Mouse (Mus musculus) CH12.LX (cell line): ENCODE measurements at regions not wholly inside any gene's neighbourhood (a gene's known extent, or its start where the extent isn't known, plus 50 kb on each side); places are given as distances from the start of the nearest gene placed in this dataset.

ENCODE experiments used
- DNase-seq: peaks from one replicate; pipeline ENCODE4 v3.0.0-alpha.2; 2013; ENCODE audit errors: extremely low read depth
- H3K27ac ChIP-seq: 2 replicates; pipeline ENCODE4 v1.5.1; 2012; ENCODE audit warnings: low read depth, mild to moderate bottlenecking, control low read depth, moderate library complexity; ENCODE audit not compliant: insufficient read depth
- H3K27me3 ChIP-seq: replicated peaks from 2 replicates; pipeline ENCODE3; 2012; ENCODE audit warnings: inconsistent platforms
- H3K36me3 ChIP-seq, 2 experiments: replicated peaks in 1 of 2; 2 replicates each; pipeline versions ENCODE3 to v1.6.1; 2012; ENCODE audit warnings: inconsistent platforms in 1 of 2, low read length in 1 of 2, mild to moderate bottlenecking in 1 of 2, mixed read lengths in 1 of 2, moderate library complexity in 1 of 2; ENCODE audit not compliant: control insufficient read depth in 1 of 2, insufficient read depth in 1 of 2
- H3K4me1 ChIP-seq, 2 experiments: 2 replicates each; pipeline ENCODE4 v1.6.1; 2012; ENCODE audit warnings: inconsistent platforms in 1 of 2, moderate library complexity in 1 of 2; ENCODE audit not compliant: insufficient read depth in 2 of 2, control insufficient read depth in 1 of 2
- H3K4me2 ChIP-seq: 2 replicates; pipeline ENCODE4 v1.6.1; 2012; ENCODE audit warnings: low read depth, mild to moderate bottlenecking, control low read depth; ENCODE audit not compliant: poor library complexity, insufficient read depth, severe bottlenecking
- H3K4me3 ChIP-seq, 3 experiments: fragments of 150-350 bp in 1 of 3; sonication (generic) in 1 of 3; replicated peaks in 1 of 3; 2 replicates each; pipeline versions ENCODE3 to v1.5.1; 2011 to 2012; ENCODE audit warnings: low read depth in 2 of 3, low read length in 2 of 3, mild to moderate bottlenecking in 2 of 3, moderate library complexity in 2 of 3, control low read depth in 1 of 3, improper control_type of control experiment in 1 of 3, inconsistent platforms in 1 of 3, mixed read lengths in 1 of 3; ENCODE audit not compliant: poor library complexity in 1 of 3
- H3K79me2 ChIP-seq: replicated peaks from 2 replicates; pipeline ENCODE4 v1.6.1; 2012; ENCODE audit warnings: mild to moderate bottlenecking, moderate library complexity; ENCODE audit not compliant: control insufficient read depth, poor library complexity, insufficient read depth, severe bottlenecking; ENCODE audit errors: extremely low read depth
- H3K9ac ChIP-seq: 2 replicates; pipeline ENCODE4 v1.6.1; 2012; ENCODE audit warnings: low read depth, mild to moderate bottlenecking, control low read depth, moderate library complexity; ENCODE audit not compliant: insufficient read depth
- H3K9me3 ChIP-seq: replicated peaks from 2 replicates; pipeline ENCODE3; 2012; ENCODE audit warnings: low read length, inconsistent platforms, mixed read lengths
- BHLHE40 ChIP-seq: IDR thresholded peaks from 2 replicates; pipeline ENCODE4 v1.6.1; 2011; ENCODE audit warnings: mild to moderate bottlenecking, low read depth, low read length, improper control_type of control experiment
- CHD1 ChIP-seq: IDR thresholded peaks from 2 replicates; pipeline ENCODE4 v1.6.1; 2012; ENCODE audit warnings: low read depth, low read length, improper control_type of control experiment, inconsistent platforms
- CHD2 ChIP-seq: IDR thresholded peaks from 2 replicates; pipeline ENCODE4 v1.6.1; 2011; ENCODE audit warnings: low read length, improper control_type of control experiment
- CTCF ChIP-seq, 2 experiments: IDR thresholded peaks in 1 of 2; conservative IDR thresholded peaks in 1 of 2; 2 replicates each; pipeline ENCODE4 v1.5.1; 2011 to 2012; ENCODE audit warnings: low read depth in 2 of 2, low read length in 2 of 2, improper control_type of control experiment in 1 of 2, inconsistent platforms in 1 of 2, mild to moderate bottlenecking in 1 of 2, moderate library complexity in 1 of 2
- ELF1 ChIP-seq: IDR thresholded peaks from 2 replicates; pipeline ENCODE4 v1.6.1; 2014; ENCODE audit warnings: low read depth, mild to moderate bottlenecking, inconsistent platforms, low read length, improper control_type of control experiment
- EP300 ChIP-seq: IDR thresholded peaks from 2 replicates; pipeline ENCODE4 v1.6.1; 2011; ENCODE audit warnings: low read length, improper control_type of control experiment
- ETS1 ChIP-seq: conservative IDR thresholded peaks from 2 replicates; pipeline ENCODE4 v1.6.1; 2012; ENCODE audit warnings: low read depth, mild to moderate bottlenecking, inconsistent platforms, low read length, improper control_type of control experiment, moderate library complexity
- GABPA ChIP-seq: IDR thresholded peaks from 2 replicates; pipeline ENCODE4 v1.6.1; 2012; ENCODE audit warnings: low read depth, low read length, improper control_type of control experiment, inconsistent platforms; ENCODE audit not compliant: insufficient replicate concordance
- IRF4 ChIP-seq: IDR thresholded peaks from 2 replicates; pipeline ENCODE4 v1.6.1; 2014; ENCODE audit warnings: low read depth, mild to moderate bottlenecking, inconsistent platforms, low read length, improper control_type of control experiment
- JUN ChIP-seq: IDR thresholded peaks from 2 replicates; pipeline ENCODE4 v1.6.1; 2011; ENCODE audit warnings: low read depth, mild to moderate bottlenecking, low read length, improper control_type of control experiment, moderate library complexity; ENCODE audit not compliant: insufficient read depth
- JUND ChIP-seq: conservative IDR thresholded peaks from 2 replicates; pipeline ENCODE4 v1.6.1; 2011; ENCODE audit warnings: low read depth, low read length, improper control_type of control experiment
- MAZ ChIP-seq: IDR thresholded peaks from 2 replicates; pipeline ENCODE4 v1.6.1; 2012; ENCODE audit warnings: low read depth, mild to moderate bottlenecking, inconsistent platforms, low read length, improper control_type of control experiment, moderate library complexity
- MXI1 ChIP-seq: IDR thresholded peaks from 2 replicates; pipeline ENCODE4 v1.6.1; 2011; ENCODE audit warnings: mild to moderate bottlenecking, low read depth, low read length, improper control_type of control experiment
- NELFE ChIP-seq: IDR thresholded peaks from 2 replicates; pipeline ENCODE4 v1.6.1; 2011; ENCODE audit warnings: low read depth, low read length, improper control_type of control experiment
- POLR2AphosphoS2 ChIP-seq: IDR thresholded peaks from 2 replicates; pipeline ENCODE4 v1.6.1; 2011; ENCODE audit warnings: low read depth, low read length, improper control_type of control experiment
- RAD21 ChIP-seq: IDR thresholded peaks from 2 replicates; pipeline ENCODE4 v1.6.1; 2011; ENCODE audit warnings: low read depth, mild to moderate bottlenecking, low read length, improper control_type of control experiment, moderate library complexity
- USF1 ChIP-seq: IDR thresholded peaks from 2 replicates; pipeline ENCODE4 v1.6.1; 2014; ENCODE audit warnings: low read depth, mild to moderate bottlenecking, inconsistent platforms, low read length, improper control_type of control experiment
- ZC3H11A ChIP-seq: IDR thresholded peaks from 2 replicates; pipeline ENCODE4 v1.6.1; 2012; ENCODE audit warnings: low read depth, mild to moderate bottlenecking, inconsistent platforms, low read length, improper control_type of control experiment
- ZKSCAN1 ChIP-seq: IDR thresholded peaks from 2 replicates; pipeline ENCODE4 v1.6.1; 2012; ENCODE audit warnings: low read depth, inconsistent platforms, low read length, improper control_type of control experiment, borderline replicate concordance
- ZMIZ1 ChIP-seq: IDR thresholded peaks from 2 replicates; pipeline ENCODE4 v1.6.1; 2012; ENCODE audit warnings: low read depth, mild to moderate bottlenecking, inconsistent platforms, low read length, improper control_type of control experiment
- ZNF384 ChIP-seq: IDR thresholded peaks from 2 replicates; pipeline ENCODE4 v1.6.1; 2012; ENCODE audit warnings: low read depth, low read length, improper control_type of control experiment, inconsistent platforms
- dilution Hi-C: fragments of 300-500 bp; cut with MboI; formaldehyde crosslinking; loops from 2 replicates; pipeline ENCODE4 v1.14.3; 2020; ENCODE audit warnings: low sequenced_read_pairs; ENCODE audit not compliant: extremely low pct_unique_long_range_greater_than_20kb, extremely low pct_ligation_motif_present
- in situ Hi-C: fragments of 300-500 bp; cut with MboI; formaldehyde crosslinking; loops from 3 replicates; pipeline ENCODE4 v1.14.3; 2019; ENCODE audit warnings: low sequenced_read_pairs, low pct_ligation_motif_present, low pct_unique_long_range_greater_than_20kb, mixed read lengths

GRCm38 (mm10) chr9:43679331-43679730, 64.5 kb upstream of the Nectin1 start:
- Histone ChIP-seq H3K79me2 (no peaks in the 10 kb centered on the region), H3K9me3 (no peaks in the 10 kb centered on the region), H3K4me3 (no peak overlapping the region), H3K27me3 (peaks cover 78% of the 10 kb centered on the region), H3K36me3 (no peaks in the 10 kb centered on the region), H3K27ac (no peak overlapping the region), H3K4me1 (peaks cover 6 to 7% of the 10 kb centered on the region in 2 experiments), H3K4me2 (no peak overlapping the region), H3K9ac (no peak overlapping the region)
- no peak for DNase-seq
- no peak for TF ChIP-seq CTCF (conservative IDR thresholded peaks at IDR 0.05 in 1 of 2, IDR thresholded peaks at IDR 0.05 in 1 of 2; ENCODE audit: low read depth in 2 of 2, low read length in 2 of 2)
- TF ChIP-seq RAD21, result no peak
- no peak for TF ChIP-seq JUND
- TF ChIP-seq ELF1, result no peak
- no peak for TF ChIP-seq ZC3H11A
- no peak for TF ChIP-seq IRF4
- no peak for TF ChIP-seq BHLHE40
- no peak for TF ChIP-seq ZMIZ1
- no peak for TF ChIP-seq ZNF384
- no peak for TF ChIP-seq GABPA
- TF ChIP-seq POLR2AphosphoS2, result no peak
- TF ChIP-seq EP300, result no peak
- TF ChIP-seq NELFE, result no peak
- TF ChIP-seq MAZ, result no peak
- TF ChIP-seq USF1, result no peak
- no peak for TF ChIP-seq ZKSCAN1
- TF ChIP-seq CHD1, result no peak
- TF ChIP-seq CHD2, result no peak
- dilution Hi-C loops, result no loop called here
- in situ Hi-C loops, result no loop called here

- Histone ChIP-seq H3K4me2 (no peak overlapping the region), H3K27me3 (peaks cover 68% of the 10 kb centered on the region), H3K79me2 (no peaks in the 10 kb centered on the region), H3K4me3 (no peak overlapping the region), H3K9me3 (no peaks in the 10 kb centered on the region), H3K9ac (no peak overlapping the region), H3K27ac (no peak overlapping the region), H3K4me1 (peaks cover 3 to 5% of the 10 kb centered on the region in 2 experiments; a peak in 2 of 4 replicates), H3K36me3 (no peaks in the 10 kb centered on the region)
- dilution Hi-C loops, result no loop called here
- TF ChIP-seq JUN (no peak), ZC3H11A (no peak), CHD2 (no peak), ETS1 (no peak), MXI1 (no peak)
- in situ Hi-C loops, result no loop called here
- no peak for DNase-seq
Measured at GRCm38 (mm10) chr9:43681317-43681716, 62.5 kb upstream of the Nectin1 start.
